20 mouse cellular contexts compared by ENCODE assay signal in genomic region chr9:25508825-25509224, GRCm38 (mm10). TPM values are rescaled to one million over a fixed set of nuclear protein-coding genes. Genes with fewer than 3 reads are reported as not detected.
DNase-seq lines count a peak whose midpoint lies in the region; ATAC-seq and TF ChIP-seq lines count a peak whose summit lies in the region.
"Had no signal": no experiment of that assay in that cellular context is flagged by ENCODE, and none has a peak within 500 bp of the region (broad histone marks: within the 10 kb centered on the region; RNA-seq: fewer than 3 reads in every experiment).

No protein-coding gene starts in this region.

- no peak for TF ChIP-seq POLR2A in kidney, adult 2 months (IDR thresholded peaks at IDR 0.05; ENCODE audit: low read depth, low read length)

- H3K9ac ChIP-seq in liver, embryonic 16.5 days (ENCODE audit: low read depth, low read length) = no peak overlapping the region
- H3K9ac ChIP-seq in liver, embryonic 12.5 days = no peak overlapping the region
- H3K9ac ChIP-seq: embryonic facial prominence, embryonic 12.5 days; forebrain, embryonic 15.5 days; hindbrain, embryonic 14.5 days had no signal

- H3K36me3 ChIP-seq in kidney, adult 2 months (ENCODE audit: control insufficient read depth, insufficient read depth, low read length) = no peaks in the 10 kb centered on the region
- H3K36me3 ChIP-seq in liver, embryonic 16.5 days (ENCODE audit: control insufficient read depth, insufficient read depth) = no peaks in the 10 kb centered on the region
- no peaks in the 10 kb centered on the region for H3K36me3 ChIP-seq in liver, embryonic 12.5 days
- no peaks in the 10 kb centered on the region for H3K36me3 ChIP-seq in macrophage (ENCODE audit: inconsistent target)
- H3K36me3 ChIP-seq: embryonic facial prominence, embryonic 12.5 days; forebrain, embryonic 15.5 days; heart, embryonic 10.5 days had no signal

- no peak overlapping the region for H3K4me3 ChIP-seq in kidney, adult 2 months (ENCODE audit: insufficient read depth, low read depth, low read length)
- no peak overlapping the region for H3K4me3 ChIP-seq in liver, embryonic 16.5 days (ENCODE audit: low read depth, low read length)
- no peak overlapping the region for H3K4me3 ChIP-seq in liver, embryonic 12.5 days
- H3K4me3 ChIP-seq in macrophage (ENCODE audit: inconsistent target) = no peak overlapping the region
- H3K4me3 ChIP-seq: embryonic facial prominence, embryonic 12.5 days; forebrain, embryonic 15.5 days; heart, embryonic 10.5 days had no signal

- 79% methylated on average over 3 of the region's 3 CpGs for WGBS in kidney, adult 2 months
- 50% methylated on average over 3 of the region's 3 CpGs for whole genome bisulfite sequencing in liver, embryonic 16.5 days (ENCODE audit: insufficient replicate concordance)
- 64% methylated on average over 3 of the region's 3 CpGs for WGBS in liver, embryonic 12.5 days (ENCODE audit: insufficient replicate concordance)
- 63% methylated on average over 3 of the region's 3 CpGs for WGBS in macrophage (ENCODE audit: missing documents)

- no peak for TF ChIP-seq CTCF in kidney, adult 2 months (conservative IDR thresholded peaks at IDR 0.05; ENCODE audit: insufficient read depth, insufficient read length, low read depth, low read length)

- H3K27ac ChIP-seq in kidney, adult 2 months (ENCODE audit: insufficient read depth, low read depth, low read length) = no peak overlapping the region
- H3K27ac ChIP-seq in liver, embryonic 16.5 days (ENCODE audit: low read length) = no peak overlapping the region
- H3K27ac ChIP-seq in liver, embryonic 12.5 days = no peak overlapping the region
- peak overlapping the region; percentile 92 for H3K27ac ChIP-seq in macrophage
- H3K27ac ChIP-seq: embryonic facial prominence, embryonic 12.5 days; forebrain, embryonic 15.5 days; heart, embryonic 10.5 days; hindbrain, embryonic 14.5 days had no signal

- H3K4me2 ChIP-seq in liver, embryonic 16.5 days (ENCODE audit: low read depth, low read length) = no peak overlapping the region
- H3K4me2 ChIP-seq in liver, embryonic 12.5 days = no peak overlapping the region
- H3K4me2 ChIP-seq: embryonic facial prominence, embryonic 12.5 days; forebrain, embryonic 15.5 days; hindbrain, embryonic 14.5 days had no signal

- peak; percentile 30; the same call in 1 of the 2 replicates for ATAC-seq in liver, embryonic 16.5 days (ENCODE audit: low read depth)
- ATAC-seq in liver, embryonic 12.5 days = no peak
- ATAC-seq: forebrain, embryonic 15.5 days had no signal

- no peaks in the 10 kb centered on the region for H3K27me3 ChIP-seq in kidney, adult 2 months (replicated peaks; ENCODE audit: control insufficient read depth, insufficient read depth, low read length)
- no peaks in the 10 kb centered on the region for H3K27me3 ChIP-seq in liver, embryonic 16.5 days (ENCODE audit: control insufficient read depth, insufficient read depth, low read depth, low read length)
- no peaks in the 10 kb centered on the region for H3K27me3 ChIP-seq in liver, embryonic 12.5 days (replicated peaks)
- H3K27me3 ChIP-seq: CH12.LX; embryonic facial prominence, embryonic 12.5 days; forebrain, embryonic 15.5 days had no signal

- H3K4me1 ChIP-seq in kidney, adult 2 months (ENCODE audit: control insufficient read depth, insufficient read depth, low read length) = 0 out of 2 replicates have a peak, but pooled peaks cover 5% of the 10 kb centered on the region
- H3K4me1 ChIP-seq in liver, embryonic 16.5 days (ENCODE audit: control insufficient read depth, low read depth, low read length) = peaks cover 13% of the 10 kb centered on the region
- H3K4me1 ChIP-seq in liver, embryonic 12.5 days = 0 out of 2 replicates have a peak, but pooled peaks cover 13% of the 10 kb centered on the region

- peaks cover 85% of the 10 kb centered on the region for H3K79me2 ChIP-seq in macrophage (ENCODE audit: inconsistent target)

- peak; percentile 21 for DNase-seq in kidney, adult 2 months
- no peak for DNase-seq in kidney, adult 18-20 months
- DNase-seq in retina, embryonic 14.5 days (ENCODE audit: low spot score) = no peak
- no peak for DNase-seq in spleen, adult 12 weeks (ENCODE audit: low spot score)
- DNase-seq: adrenal gland, adult 2 months; adrenal gland, postnatal 25 days; cerebellum, adult 11 months; cerebellum, adult 8-10 months; cerebellum, postnatal 14 days; gastrocnemius, postnatal 25 days; heart, adult 18-20 months; heart, postnatal 10 days had no signal

- no peaks in the 10 kb centered on the region for H3K9me3 ChIP-seq in liver, embryonic 16.5 days (replicated peaks; ENCODE audit: control insufficient read depth, low read length)
- H3K9me3 ChIP-seq in liver, embryonic 12.5 days (replicated peaks) = no peaks in the 10 kb centered on the region
- H3K9me3 ChIP-seq: embryonic facial prominence, embryonic 12.5 days; forebrain, embryonic 15.5 days; heart, embryonic 10.5 days had no signal

RNA-seq across cellular contexts. Expression of gene Eepd1, which starts 27.5 kb away (rescaled TPM):
- 4.3 and 4.8 TPM in 2 replicates for polyA plus RNA-seq in kidney, adult 2 months (2012; rRNA removed)
- 6.3 and 7.0 TPM in 2 replicates for polyA plus RNA-seq in liver, embryonic 16.5 days (2015; fragmentation: Nextera tagmentation; extraction: Ambion mirVana)
- 5.4 and 6.3 TPM in 2 replicates for polyA plus RNA-seq in liver, embryonic 12.5 days (2016; fragmentation: Nextera tagmentation; extraction: Ambion mirVana)
- 100 to 1,000 TPM in 17 of 26 experiments, 10 to 100 TPM in 8, 1 to 10 TPM in 1; 6.3 to 337 (median 134) TPM for total RNA-seq in macrophage (2018; cell fraction: chromatin; rRNA removed)
- 10 to 100 TPM; 18.6 to 53.9 (median 33.0) TPM for total RNA-seq in macrophage (2018; cell fraction: cytosol; rRNA removed)
- total RNA-seq in macrophage (2018; cell fraction: nucleus; rRNA removed) = 100 to 1,000 TPM in 7 of 26 experiments, 10 to 100 TPM in 19; 12.8 to 225 (median 54.1) TPM
- polyA plus RNA-seq in macrophage (2018) = 15.4 to 45.8 TPM (median 36.5 TPM) in 3 replicates
